Mouse (Mus musculus) mouse trophoblast stem cell (cell line): ENCODE measurements around the gene Camk1d.

Source experiments
- in situ Hi-C, 2 experiments: fragments of 300-500 bp; cut with MseI, MboI; formaldehyde crosslinking; loops; 2 replicates in 1 of 2; 3 replicates in 1 of 2; pipeline ENCODE4 v1.15.1; 2025

The Camk1d gene

DNA sequence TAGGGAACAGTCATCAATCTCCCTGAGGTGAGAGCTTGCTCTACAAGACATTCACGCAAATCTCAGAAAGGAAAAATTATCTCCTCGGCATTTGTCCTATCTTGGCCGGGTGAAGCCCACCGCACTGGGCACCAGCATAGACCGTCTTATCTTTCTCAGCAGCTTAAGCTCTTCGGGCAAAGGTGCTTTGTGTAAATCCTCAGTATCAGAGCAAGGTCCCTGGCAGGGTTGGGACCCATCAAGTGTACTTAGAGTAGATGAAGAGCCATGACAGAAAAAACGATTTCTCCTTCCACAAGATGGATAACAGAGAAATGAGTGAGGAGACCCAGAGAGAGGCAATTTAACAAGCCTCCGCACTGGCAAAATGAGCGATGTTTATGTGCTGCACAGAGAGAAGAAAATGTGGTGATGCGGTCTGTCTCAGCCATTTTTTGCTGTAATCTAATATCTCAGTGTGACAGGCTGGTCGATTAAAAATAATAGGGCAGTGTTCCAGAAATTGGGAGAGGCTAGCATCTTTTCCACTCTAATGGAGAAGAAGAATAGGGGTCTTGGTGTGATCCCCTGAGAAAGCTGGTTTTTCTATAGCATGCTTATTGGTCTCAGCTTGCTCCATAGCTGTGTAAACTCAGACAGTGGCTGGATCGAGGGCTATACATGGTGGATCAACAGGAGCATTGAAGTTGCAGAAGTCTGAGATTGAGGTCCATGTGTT lies 386.6 kb downstream of the Camk1d start:
- in situ Hi-C loops: no loop called here

GRCm38 (mm10) chr2:5324806-5325205 lies 389.5 kb downstream of the Camk1d start:
- in situ Hi-C loops: no loop called here

DNA sequence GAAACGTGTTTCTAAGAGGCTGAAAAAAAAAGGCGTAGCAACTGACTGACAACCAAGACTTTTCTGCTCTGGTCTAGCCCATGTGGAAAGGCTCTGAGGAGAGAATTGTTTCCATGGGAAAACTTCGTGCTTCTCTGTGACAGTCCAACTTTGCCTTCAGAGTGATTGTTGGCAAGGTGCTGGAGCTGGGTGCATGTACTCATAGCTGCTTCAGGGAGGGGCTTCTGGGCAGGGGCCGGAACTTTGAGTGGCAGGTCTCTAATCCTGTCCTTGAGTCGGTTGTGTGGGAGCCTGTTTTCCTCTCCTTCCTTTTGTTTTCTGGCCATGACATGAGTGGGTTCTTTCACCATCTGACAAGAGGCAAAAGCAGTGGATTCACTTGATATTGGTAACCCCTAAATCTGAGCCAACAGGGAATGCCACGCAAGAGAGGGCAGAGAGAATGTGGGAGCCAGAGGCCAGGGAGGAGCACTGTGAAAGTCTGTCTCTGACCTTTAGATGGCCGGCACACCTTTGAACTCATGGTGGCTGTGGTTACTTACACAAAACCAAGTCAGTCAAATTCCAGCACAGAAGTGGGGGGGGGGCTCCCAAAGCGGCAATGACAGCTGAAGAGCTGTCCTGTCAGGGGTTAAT lies 392.5 kb downstream of the Camk1d start:
- in situ Hi-C loops: no loop called here

- in situ Hi-C loops: no loop called here
Measured at GRCm38 (mm10) chr2:5319138-5319537, 395.2 kb downstream of the Camk1d start.

DNA sequence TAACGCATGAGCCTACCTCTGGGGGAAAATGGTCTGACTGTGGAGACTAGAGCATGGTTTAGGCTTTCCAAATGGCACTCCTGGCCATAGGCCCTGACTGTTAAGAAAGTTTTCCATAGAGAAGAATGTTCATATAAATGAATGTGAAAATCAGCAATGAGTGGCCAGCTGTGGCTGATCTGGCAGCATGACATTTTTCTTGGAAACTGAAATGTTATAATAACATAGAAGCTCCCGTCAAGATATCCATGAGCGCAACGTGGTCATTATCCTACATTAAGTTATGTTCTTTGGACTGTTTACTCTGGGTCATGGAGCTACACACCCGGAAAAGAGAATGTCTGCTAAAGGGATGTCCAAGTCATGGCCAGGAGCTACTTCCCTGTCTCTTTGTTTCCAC lies 397.6 kb downstream of the Camk1d start:
- in situ Hi-C loops: no loop called here

GRCm38 (mm10) chr2:5316217-5316616 lies 398.1 kb downstream of the Camk1d start:
- in situ Hi-C loops: no loop called here

- in situ Hi-C loops: no loop called here
Measured at GRCm38 (mm10) chr2:5315291-5315828, 399.0 kb downstream of the Camk1d start.

DNA sequence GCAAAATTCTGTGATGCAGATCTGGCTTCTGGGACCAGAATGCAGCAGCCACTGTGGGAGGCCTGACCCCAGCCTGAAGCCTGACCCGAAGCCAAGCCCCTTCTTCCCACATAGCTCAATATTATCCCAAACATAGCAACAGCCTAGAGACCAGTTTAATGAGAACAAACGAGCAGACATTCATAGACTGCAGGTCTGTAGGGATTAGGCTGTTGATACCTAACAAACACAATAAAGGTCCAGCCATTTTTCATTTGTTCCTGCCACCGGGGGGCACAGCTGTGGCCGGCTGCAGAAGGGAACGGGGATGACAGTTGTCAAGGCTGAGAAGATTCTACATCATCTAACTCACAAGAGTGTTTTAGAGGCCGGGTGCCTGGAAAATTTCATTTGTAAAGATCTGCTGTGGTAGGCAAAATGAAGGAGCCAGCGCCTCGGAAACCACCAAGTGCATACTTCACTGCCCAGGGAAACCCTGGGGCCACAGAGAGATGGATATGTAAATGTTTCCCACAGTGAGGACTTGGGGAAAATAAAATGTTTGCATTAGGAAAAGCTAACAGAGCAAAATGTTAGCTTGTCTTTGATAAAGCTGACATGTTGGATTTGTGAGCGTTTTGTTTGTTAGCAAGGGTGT lies 399.7 kb downstream of the Camk1d start:
- in situ Hi-C loops: no loop called here

DNA sequence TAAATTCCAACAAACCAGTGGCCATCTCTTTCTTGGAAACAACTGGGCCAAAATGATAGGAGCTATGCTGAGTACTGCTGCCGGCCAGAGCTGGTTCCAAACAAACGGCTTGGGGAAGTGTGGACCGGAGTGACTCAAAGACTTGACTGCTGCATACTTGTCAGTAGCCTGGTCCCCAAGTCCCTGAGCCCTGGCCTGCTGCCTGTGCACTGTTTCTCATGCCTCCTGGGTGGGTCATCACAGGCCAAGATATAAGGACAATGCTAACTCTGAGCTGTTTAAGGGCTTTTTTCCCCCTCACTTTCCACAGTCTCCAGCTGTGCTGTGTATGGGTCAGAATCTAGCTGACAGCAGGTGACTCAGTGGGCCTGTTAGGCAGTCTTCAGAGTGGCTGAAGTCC lies 409.2 kb downstream of the Camk1d start:
- in situ Hi-C loops: no loop called here

DNA sequence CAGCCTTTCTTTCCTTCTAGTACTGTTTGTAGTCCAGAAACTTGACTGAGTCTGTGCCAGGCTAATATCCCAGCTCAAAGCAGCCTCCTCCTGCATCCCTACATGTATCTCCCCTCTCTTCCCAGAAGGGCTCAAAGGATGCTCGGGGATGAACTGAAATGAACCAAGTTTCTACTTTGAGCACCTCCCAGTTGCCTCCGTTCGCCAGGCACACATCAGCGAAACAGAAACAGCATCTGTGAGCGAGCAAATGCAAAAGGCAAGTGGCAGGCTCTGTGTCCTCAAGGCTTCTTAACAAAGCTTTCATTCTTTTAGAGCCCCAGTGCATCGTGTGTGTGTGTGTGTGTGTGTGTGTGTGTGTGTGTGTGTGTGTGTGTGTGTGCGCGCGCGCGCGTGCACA lies 409.9 kb downstream of the Camk1d start:
- in situ Hi-C loops: no loop called here

DNA sequence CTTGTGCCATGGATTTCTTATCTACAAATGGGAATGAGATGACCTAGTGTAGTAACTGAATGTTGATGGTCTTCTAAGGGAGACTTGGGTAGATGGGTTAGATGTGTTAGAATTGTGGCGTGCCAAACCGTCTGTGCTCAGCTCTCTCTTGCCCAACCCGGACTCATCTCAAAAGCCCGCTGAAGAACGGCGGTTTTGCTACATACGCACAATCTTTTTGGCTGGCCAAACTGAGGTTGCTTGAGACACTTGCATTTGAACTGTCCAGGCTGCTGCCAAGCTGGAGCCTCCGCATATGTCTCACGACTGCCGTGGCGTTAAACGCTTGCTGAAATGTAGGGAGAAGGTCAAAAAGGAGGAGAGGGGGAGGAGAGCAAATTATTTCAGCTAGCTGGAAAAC lies 413.0 kb downstream of the Camk1d start:
- in situ Hi-C loops: no loop called here

DNA sequence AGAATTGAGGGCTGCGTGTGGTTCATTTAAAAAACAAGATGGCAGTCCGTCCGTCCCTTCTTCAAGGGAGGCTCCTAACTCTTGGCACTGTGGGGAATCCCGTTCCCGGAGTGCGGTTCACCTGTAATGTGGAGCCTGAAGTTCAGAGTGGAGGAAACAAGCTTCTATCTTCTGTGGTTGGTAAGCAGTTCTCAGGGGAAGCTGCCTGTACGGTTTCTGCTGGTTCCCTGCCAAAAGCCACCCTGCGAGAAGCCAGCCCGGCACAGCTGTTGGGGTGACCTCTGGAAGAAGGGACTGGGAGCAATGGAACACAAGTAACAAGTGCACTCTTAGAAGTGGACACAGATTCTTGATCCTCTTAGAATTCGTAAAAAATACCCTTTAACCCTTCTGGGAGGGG lies 416.2 kb downstream of the Camk1d start:
- in situ Hi-C loops: no loop called here

DNA sequence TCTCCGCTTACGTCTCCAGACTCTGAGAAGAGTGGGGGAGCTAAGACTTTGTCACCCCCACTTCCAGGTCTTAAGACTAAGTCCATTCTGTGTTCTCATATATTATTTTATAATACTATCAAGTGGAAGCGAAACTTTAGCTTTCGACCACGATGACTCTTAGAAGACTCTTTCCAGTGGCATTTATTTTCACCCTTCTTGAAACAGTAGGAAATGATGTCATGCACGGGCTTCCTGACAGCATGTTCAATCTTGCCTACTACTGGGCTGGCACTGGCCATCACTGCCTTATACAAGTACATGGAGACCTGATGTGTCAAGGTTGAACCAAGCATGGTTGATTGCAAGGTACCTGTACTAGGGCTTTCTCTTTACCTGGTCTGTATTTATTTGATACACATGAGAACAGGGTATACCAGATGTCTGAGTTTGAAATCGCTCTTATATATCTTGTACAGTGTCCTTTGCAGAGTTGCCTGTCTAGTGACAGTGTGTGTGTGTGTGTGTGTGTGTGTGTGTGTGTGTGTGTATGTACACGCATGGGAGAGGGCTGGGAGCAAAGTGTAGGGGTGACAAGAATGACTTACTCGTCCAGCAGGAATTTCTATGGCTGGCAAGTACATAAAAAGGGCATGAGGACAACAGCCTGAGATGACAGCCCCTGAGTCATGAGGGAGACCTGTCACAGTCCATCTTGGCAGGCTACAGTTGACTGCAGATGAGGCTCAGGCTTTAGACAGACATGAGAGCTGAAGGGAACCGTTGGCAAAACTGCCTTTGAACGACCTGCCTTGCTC lies 417.4 kb downstream of the Camk1d start:
- in situ Hi-C loops: no loop called here

DNA sequence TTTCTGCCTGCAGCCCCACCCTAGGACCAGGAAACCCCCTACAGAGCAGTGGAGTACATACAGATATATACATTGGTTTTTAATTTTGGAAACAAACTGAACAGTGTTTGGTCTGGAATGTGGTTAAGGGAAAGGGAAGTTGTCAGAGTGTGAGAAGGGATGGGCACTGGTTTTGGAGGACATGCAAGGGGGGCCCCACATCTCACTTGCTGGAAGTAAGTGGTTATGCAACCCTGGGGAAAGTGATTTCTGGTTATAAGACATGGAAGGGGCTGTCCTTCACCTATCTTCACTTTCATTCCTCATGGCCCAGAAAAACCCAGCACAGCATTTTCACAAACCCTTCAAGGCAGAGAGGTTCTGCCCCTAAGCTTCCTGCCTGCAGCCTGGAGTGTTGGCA lies 419.2 kb downstream of the Camk1d start:
- in situ Hi-C loops: no loop called here

- in situ Hi-C loops: no loop called here
Measured at GRCm38 (mm10) chr2:5294451-5294850, 419.9 kb downstream of the Camk1d start.

DNA sequence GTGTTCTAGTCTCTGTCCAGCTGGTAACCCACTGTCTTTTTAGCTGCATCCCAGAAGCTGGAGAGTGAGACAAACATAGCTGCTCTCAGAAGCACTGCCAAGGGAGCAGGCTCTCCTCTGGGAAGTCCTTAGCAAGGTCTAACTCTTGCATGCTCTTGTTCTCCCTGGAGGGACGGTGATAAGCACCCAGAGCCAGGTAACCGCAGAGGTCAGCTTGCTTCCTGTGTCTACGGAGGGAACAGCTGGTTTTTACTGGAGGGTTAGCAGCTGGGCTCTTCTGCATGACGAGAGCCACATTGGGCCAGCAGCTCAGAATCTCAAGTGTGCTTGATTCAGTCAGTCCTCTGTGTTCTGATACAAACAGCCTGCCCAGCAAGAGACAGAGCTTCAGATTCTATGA lies 425.7 kb downstream of the Camk1d start:
- in situ Hi-C loops: no loop called here

DNA sequence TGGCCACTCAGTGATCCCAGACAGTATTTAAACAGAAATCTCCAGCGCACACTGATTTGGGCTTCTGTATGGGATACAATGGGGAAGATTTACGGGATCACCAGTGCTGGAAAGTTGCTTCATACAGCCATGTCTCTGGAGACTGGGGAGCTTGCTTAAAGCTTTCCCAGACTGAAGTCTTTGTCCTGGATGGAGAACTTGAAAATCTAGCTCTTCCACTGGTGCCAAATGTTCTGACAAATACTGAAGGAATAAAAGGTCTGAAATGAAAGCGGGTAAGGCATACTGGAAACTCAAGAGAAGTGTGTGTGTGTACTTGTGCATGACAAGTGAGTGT lies 427.3 kb downstream of the Camk1d start:
- in situ Hi-C loops: no loop called here

GRCm38 (mm10) chr2:5286189-5287043 lies 427.9 kb downstream of the Camk1d start:
- in situ Hi-C loops: no loop called here

GRCm38 (mm10) chr2:5284351-5284750 lies 430.0 kb downstream of the Camk1d start:
- in situ Hi-C loops: no loop called here

- in situ Hi-C loops: no loop called here
Measured at GRCm38 (mm10) chr2:5282623-5283022, 431.7 kb downstream of the Camk1d start.

GRCm38 (mm10) chr2:5267980-5268379 lies 446.3 kb downstream of the Camk1d start:
- in situ Hi-C loops: no loop called here
